Mouse (Mus musculus) liver, embryonic 18 days (tissue): ENCODE measurements around the gene Dusp18. TPM values are rescaled to one million over a fixed set of nuclear protein-coding genes. Genes with fewer than 3 reads are reported as not detected.

ENCODE experiments used
- polyA plus RNA-seq: library from polyadenylated mRNA; depleted of rRNA; stranded (reverse); fragments of >200 nt; gene quantifications from 2 replicates; pipeline ENCODE4 v1.2.3, GENCODE M21; 2012; rRNA removed

Gene Dusp18
- 0.13 and 0.14 TPM in 2 replicates for polyA plus RNA-seq

DNA sequence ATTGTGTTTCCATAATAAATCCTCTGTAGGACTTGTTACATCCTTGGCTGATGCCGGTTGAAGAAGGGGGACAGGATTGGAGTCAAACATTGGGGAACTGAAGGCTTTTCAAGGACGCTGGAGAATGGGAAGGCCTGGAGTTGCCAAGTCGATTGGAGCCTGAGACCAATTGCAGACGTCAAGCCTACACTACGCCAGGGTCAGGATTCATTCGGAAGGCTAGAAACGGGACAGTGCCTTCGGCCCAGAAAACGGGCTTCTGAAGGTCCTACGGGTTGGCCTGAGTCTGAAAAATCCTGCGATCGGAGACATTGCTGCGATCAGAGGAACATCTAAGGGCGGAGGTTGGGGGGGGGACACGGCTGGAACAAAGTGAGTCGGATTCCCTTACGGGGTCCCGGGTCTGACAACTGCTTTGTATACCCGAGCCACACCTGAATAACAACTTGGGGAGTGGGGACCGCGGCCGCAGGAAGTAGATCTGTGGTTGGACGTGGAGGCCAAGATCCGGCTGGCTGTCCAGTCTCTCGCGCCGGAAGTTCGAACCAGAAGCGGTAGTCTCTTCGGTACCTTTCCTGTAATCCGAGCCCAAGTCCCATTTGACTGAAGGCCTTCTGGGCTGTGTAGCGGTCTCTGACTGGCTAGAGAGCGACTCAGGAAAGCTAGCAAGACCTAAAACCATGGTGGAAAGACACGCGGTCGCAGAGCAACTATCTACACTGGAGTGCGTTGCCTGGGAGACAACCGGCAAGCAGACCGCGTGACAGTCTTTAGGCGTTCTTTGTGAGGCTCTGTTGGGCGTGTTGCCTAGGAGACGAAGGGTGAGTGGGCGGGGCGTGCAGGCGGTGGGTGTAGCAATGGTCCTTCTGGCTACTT lies at the start of gene Dusp18, which contains the start of gene 4921536K21Rik:
Gene Dusp18, plus strand, starts transcription at position 835 of the 876 bp plus-strand sequence.
Gene 4921536K21Rik, minus strand, starts transcription at position 693 of the 876 bp plus-strand sequence.

DNA sequence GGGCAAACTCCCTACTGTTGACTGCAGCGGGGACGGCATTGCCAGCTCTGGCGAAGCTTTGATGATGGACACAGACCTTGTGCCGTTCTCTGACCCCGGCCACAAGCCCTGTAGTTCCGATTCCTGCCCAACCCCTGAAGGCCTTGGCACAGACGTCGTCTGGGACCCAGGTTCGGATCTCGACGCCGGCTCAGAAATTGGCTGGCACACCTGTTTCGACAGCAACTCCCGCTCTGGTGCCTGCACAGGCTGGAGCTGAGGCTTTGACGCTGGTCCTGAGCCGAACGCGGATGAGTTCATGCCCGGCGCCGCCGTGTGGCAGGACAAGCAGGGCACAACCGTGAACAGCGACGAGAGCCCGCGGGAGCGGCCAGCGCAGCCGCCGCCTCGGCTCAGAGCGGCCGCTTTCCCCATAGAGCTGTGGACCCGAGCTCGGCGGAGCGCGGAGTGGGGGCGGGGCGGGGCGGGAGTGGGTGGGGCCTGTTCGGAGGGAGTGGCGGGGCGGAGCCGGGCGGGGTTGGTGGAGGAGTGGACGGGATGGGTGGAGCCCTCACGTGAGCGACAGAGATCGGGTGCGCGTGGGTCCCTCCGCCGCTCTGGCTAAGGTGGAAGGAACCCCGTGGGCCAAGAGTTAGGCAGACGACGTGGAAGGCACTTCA lies 31.5 kb upstream of the Dusp18 start, which contains the start of gene Osbp2:
Gene Osbp2, minus strand, starts transcription at position 450 of the 659 bp plus-strand sequence.

GRCm38 (mm10) chr11:3914109-3914840 lies 19.2 kb downstream of the Dusp18 start, which contains the start of gene Slc35e4:
Slc35e4 (minus strand) TSS chr11:3914664.

GRCm38 (mm10) chr11:3931511-3932211 lies 36.6 kb downstream of the Dusp18 start, which contains the start of gene Tcn2:
Tcn2 (minus strand) TSS chr11:3932159.

Other genes starting within 250 kb of the Dusp18 start
- 5.4 and 6.4 TPM in 2 replicates for gene Morc2a, start 246.0 kb upstream of the Dusp18 start, polyA plus RNA-seq
- 0.01 and 0.03 TPM in 2 replicates for gene Osbp2, start 31.3 kb upstream of the Dusp18 start, polyA plus RNA-seq
- gene 4921536K21Rik, start 142 bp upstream of the Dusp18 start, polyA plus RNA-seq = 0.01 and 0.02 TPM in 2 replicates
- gene Slc35e4, start 19.4 kb downstream of the Dusp18 start, polyA plus RNA-seq = 0.34 and 0.35 TPM in 2 replicates
- gene Tcn2, start 36.9 kb downstream of the Dusp18 start, polyA plus RNA-seq = 54.0 and 56.8 TPM in 2 replicates
- 29.9 and 30.8 TPM in 2 replicates for gene Pes1, start 68.7 kb downstream of the Dusp18 start, polyA plus RNA-seq
- not detected in 2 replicates for gene 4930556J24Rik, start 81.5 kb downstream of the Dusp18 start, polyA plus RNA-seq
- gene Gal3st1, start 88.4 kb downstream of the Dusp18 start, polyA plus RNA-seq = 5.6 and 7.7 TPM in 2 replicates
- 9.2 and 11.1 TPM in 2 replicates for gene Sec14l4, start 136.2 kb downstream of the Dusp18 start, polyA plus RNA-seq
- gene Sec14l3, start 169.6 kb downstream of the Dusp18 start, polyA plus RNA-seq = not detected in 2 replicates
- 13.4 and 13.6 TPM in 2 replicates for gene Mtfp1, start 200.2 kb downstream of the Dusp18 start, polyA plus RNA-seq
- gene Sec14l2, start 228.2 kb downstream of the Dusp18 start, polyA plus RNA-seq = 42.8 and 52.5 TPM in 2 replicates
- gene Rnf215, start 240.0 kb downstream of the Dusp18 start, polyA plus RNA-seq = 6.7 and 6.8 TPM in 2 replicates